ENCODE assay signal across 25 mouse cellular contexts in genomic region chr17:69307636-69308035, GRCm38 (mm10).
DNase-seq lines count a peak whose midpoint lies in the region; ATAC-seq and TF ChIP-seq lines count a peak whose summit lies in the region.
"Had no signal": no experiment of that assay in that cellular context is flagged by ENCODE, and none has a peak within 500 bp of the region (broad histone marks: within the 10 kb centered on the region; RNA-seq: fewer than 3 reads in every experiment).

No protein-coding gene starts in this region.

- H3K79me3 ChIP-seq in C2C12 (ENCODE audit: low read depth), result no peaks in the 10 kb centered on the region

- H3K4me3 ChIP-seq in hindbrain, embryonic 13.5 days, result no peak overlapping the region
- no peak overlapping the region for H3K4me3 ChIP-seq in hindbrain, postnatal 0 days (ENCODE audit: low read length)
- H3K4me3 ChIP-seq in midbrain, postnatal 0 days (ENCODE audit: low read depth, low read length), result no peak overlapping the region
- H3K4me3 ChIP-seq in midbrain, embryonic 15.5 days, result no peak overlapping the region
- no peak overlapping the region for H3K4me3 ChIP-seq in C2C12 (ENCODE audit: insufficient read depth, poor library complexity, severe bottlenecking)
- H3K4me3 ChIP-seq: forebrain, embryonic 10.5 days; forebrain, embryonic 13.5 days; heart, embryonic 12.5 days; heart, embryonic 15.5 days; hindbrain, embryonic 12.5 days; intestine, embryonic 15.5 days had no signal

- no peaks in the 10 kb centered on the region for H3K79me2 ChIP-seq in C2C12 (ENCODE audit: control insufficient read depth, insufficient read depth)

- DNase-seq in hindbrain, postnatal 0 days (ENCODE audit: low spot score), result no peak
- peak; percentile 11 for DNase-seq in midbrain, postnatal 0 days (ENCODE audit: low spot score)
- peak; percentile 34 for DNase-seq in mesoderm, embryonic 11.5 days (ENCODE audit: low read depth, low spot score)
- no peak for DNase-seq in T-cell, adult 2 months (ENCODE audit: low spot score)
- DNase-seq: adrenal gland, postnatal 14 days; B cell, adult 2 months; cerebellum, adult 18-20 months; cerebellum, adult 9-10 months; cerebellum, postnatal 14 days; gastrocnemius, postnatal 10 days; gastrocnemius, postnatal 36 days; heart, postnatal 10 days; heart, postnatal 36 days; kidney, adult 11 months had no signal

- WGBS in hindbrain, embryonic 13.5 days, result 49% methylated on average over 9 of the region's 9 CpGs
- WGBS in hindbrain, postnatal 0 days, result 51% methylated on average over 9 of the region's 9 CpGs
- 80% methylated on average over 9 of the region's 9 CpGs for WGBS in midbrain, postnatal 0 days
- WGBS in midbrain, embryonic 15.5 days, result 80% methylated on average over 9 of the region's 9 CpGs

- H3K9me3 ChIP-seq in hindbrain, embryonic 13.5 days, result no peaks in the 10 kb centered on the region
- no peaks in the 10 kb centered on the region for H3K9me3 ChIP-seq in hindbrain, postnatal 0 days (ENCODE audit: low read length)
- H3K9me3 ChIP-seq in midbrain, postnatal 0 days (ENCODE audit: low read length), result no peaks in the 10 kb centered on the region
- no peaks in the 10 kb centered on the region for H3K9me3 ChIP-seq in midbrain, embryonic 15.5 days
- H3K9me3 ChIP-seq: forebrain, embryonic 10.5 days; forebrain, embryonic 13.5 days; heart, embryonic 12.5 days; heart, embryonic 15.5 days; hindbrain, embryonic 12.5 days; intestine, embryonic 15.5 days had no signal

- no peak for TF ChIP-seq CTCF in hindbrain, postnatal 0 days (IDR thresholded peaks at IDR 0.05; ENCODE audit: low read depth)
- no peak for TF ChIP-seq CTCF in midbrain, postnatal 0 days (IDR thresholded peaks at IDR 0.05)
- TF ChIP-seq CTCF in C2C12 (IDR thresholded peaks at IDR 0.05; ENCODE audit: control insufficient read depth, insufficient read depth, insufficient read length), result no peak

- no peak overlapping the region for H3K27ac ChIP-seq in hindbrain, embryonic 13.5 days
- H3K27ac ChIP-seq in hindbrain, postnatal 0 days, result no peak overlapping the region
- H3K27ac ChIP-seq in midbrain, postnatal 0 days (ENCODE audit: low read depth, low read length), result no peak overlapping the region
- no peak overlapping the region for H3K27ac ChIP-seq in midbrain, embryonic 15.5 days
- H3K27ac ChIP-seq: forebrain, embryonic 10.5 days; forebrain, embryonic 13.5 days; heart, embryonic 15.5 days; hindbrain, embryonic 12.5 days; intestine, embryonic 15.5 days had no signal

- H3K27me3 ChIP-seq in hindbrain, embryonic 13.5 days, result no peaks in the 10 kb centered on the region
- H3K27me3 ChIP-seq in hindbrain, postnatal 0 days (ENCODE audit: insufficient read depth, low read length), result no peaks in the 10 kb centered on the region
- H3K27me3 ChIP-seq in midbrain, postnatal 0 days (ENCODE audit: insufficient read depth, low read length), result no peaks in the 10 kb centered on the region
- no peaks in the 10 kb centered on the region for H3K27me3 ChIP-seq in midbrain, embryonic 15.5 days (replicated peaks)
- H3K27me3 ChIP-seq in C2C12 (ENCODE audit: control insufficient read depth, insufficient read depth, insufficient read length), result no peaks in the 10 kb centered on the region
- H3K27me3 ChIP-seq: forebrain, embryonic 13.5 days; heart, embryonic 12.5 days; heart, embryonic 15.5 days; hindbrain, embryonic 12.5 days; intestine, embryonic 15.5 days had no signal

- H3K4me1 ChIP-seq in hindbrain, embryonic 13.5 days (replicated peaks), result peaks cover 15% of the 10 kb centered on the region
- H3K4me1 ChIP-seq in hindbrain, postnatal 0 days (ENCODE audit: insufficient read depth, low read length), result no peaks in the 10 kb centered on the region
- no peaks in the 10 kb centered on the region for H3K4me1 ChIP-seq in midbrain, postnatal 0 days (ENCODE audit: insufficient read depth, low read length)
- no peaks in the 10 kb centered on the region for H3K4me1 ChIP-seq in midbrain, embryonic 15.5 days
- H3K4me1 ChIP-seq: heart, embryonic 12.5 days; heart, embryonic 15.5 days; intestine, embryonic 15.5 days had no signal

- peak; percentile 54; the same call in 1 of the 2 replicates for ATAC-seq in hindbrain, embryonic 13.5 days (ENCODE audit: low FRiP score)
- ATAC-seq in hindbrain, postnatal 0 days, result no peak
- ATAC-seq in midbrain, postnatal 0 days (ENCODE audit: low FRiP score), result no peak
- no peak for ATAC-seq in midbrain, embryonic 15.5 days (replicated peaks)
- ATAC-seq: CD4-positive, CD25-positive, alpha-beta regulatory T cell, adult 4 months; forebrain, embryonic 13.5 days; forebrain, embryonic 16.5 days; intestine, embryonic 15.5 days had no signal

- no peak overlapping the region for H3K4me2 ChIP-seq in hindbrain, embryonic 13.5 days
- H3K4me2 ChIP-seq in hindbrain, postnatal 0 days (ENCODE audit: low read depth, low read length), result no peak overlapping the region
- no peak overlapping the region for H3K4me2 ChIP-seq in midbrain, postnatal 0 days (ENCODE audit: low read depth, low read length, poor library complexity, severe bottlenecking)
- no peak overlapping the region for H3K4me2 ChIP-seq in midbrain, embryonic 15.5 days
- H3K4me2 ChIP-seq: forebrain, embryonic 13.5 days; heart, embryonic 12.5 days; heart, embryonic 15.5 days; hindbrain, embryonic 12.5 days; intestine, embryonic 15.5 days had no signal

- no peaks in the 10 kb centered on the region for H3K36me3 ChIP-seq in hindbrain, embryonic 13.5 days
- no peaks in the 10 kb centered on the region for H3K36me3 ChIP-seq in hindbrain, postnatal 0 days (ENCODE audit: insufficient read depth, low read length)
- H3K36me3 ChIP-seq in midbrain, postnatal 0 days (ENCODE audit: insufficient read depth, low read length), result no peaks in the 10 kb centered on the region
- H3K36me3 ChIP-seq in midbrain, embryonic 15.5 days (replicated peaks), result no peaks in the 10 kb centered on the region
- no peaks in the 10 kb centered on the region for H3K36me3 ChIP-seq in C2C12 (ENCODE audit: control insufficient read depth, insufficient read depth)
- H3K36me3 ChIP-seq: forebrain, embryonic 10.5 days; heart, embryonic 12.5 days; heart, embryonic 15.5 days; hindbrain, embryonic 12.5 days; intestine, embryonic 15.5 days had no signal

- no peak overlapping the region for H3ac ChIP-seq in C2C12 (ENCODE audit: control insufficient read depth, insufficient read length, low read depth)

- H3K9ac ChIP-seq in hindbrain, embryonic 13.5 days, result no peak overlapping the region
- no peak overlapping the region for H3K9ac ChIP-seq in hindbrain, postnatal 0 days (replicated peaks; ENCODE audit: low read length)
- H3K9ac ChIP-seq in midbrain, postnatal 0 days (replicated peaks; ENCODE audit: low read length, poor library complexity, severe bottlenecking), result no peak overlapping the region
- no peak overlapping the region for H3K9ac ChIP-seq in midbrain, embryonic 15.5 days
- H3K9ac ChIP-seq: forebrain, embryonic 13.5 days; heart, embryonic 12.5 days; heart, embryonic 15.5 days; hindbrain, embryonic 12.5 days; intestine, embryonic 15.5 days had no signal

TF ChIP-seq in C2C12, 6 proteins besides CTCF, POLR2A, EP300 and RAD21:
- TF ChIP-seq MAX (IDR thresholded peaks at IDR 0.05) (no peak), FOSL1 (IDR thresholded peaks at IDR 0.05; ENCODE audit: insufficient read depth, low read length, poor library complexity, severe bottlenecking) (no peak), MYOG (IDR thresholded peaks at IDR 0.05; ENCODE audit: control insufficient read depth, extremely low read depth, insufficient read length) (no peak), CEBPB (IDR thresholded peaks at IDR 0.05; ENCODE audit: low read depth) (no peak), MYOD1 (IDR thresholded peaks at IDR 0.05; ENCODE audit: control insufficient read depth, insufficient read length, low read depth) (peak; percentile 55), USF1 (IDR thresholded peaks at IDR 0.05; ENCODE audit: low read depth) (no peak)

Comparison
In these comparisons a context has a peak if more than half of its experiments do, and no peak if none do; other contexts are left out.
1. DNase-seq: peak in midbrain, postnatal 0 days (single experiment) and mesoderm, embryonic 11.5 days (single experiment); none in hindbrain, postnatal 0 days (single experiment) and T-cell, adult 2 months (single experiment).